Mouse (Mus musculus) frontal cortex, postnatal 25 days (tissue): ENCODE data around the gene Thbs2.
"Not testable (repeated sequence)": the region's sequence is repeated elsewhere in the genome, so short reads cannot be mapped to it uniquely, and the experiment has no call there.

ENCODE experiments used
- DNase-seq, 2 experiments: peaks; one replicate each; pipeline ENCODE4 v3.0.0; 2022; ENCODE audit warnings: low spot score in 2 of 2

Thbs2 gene

DNA sequence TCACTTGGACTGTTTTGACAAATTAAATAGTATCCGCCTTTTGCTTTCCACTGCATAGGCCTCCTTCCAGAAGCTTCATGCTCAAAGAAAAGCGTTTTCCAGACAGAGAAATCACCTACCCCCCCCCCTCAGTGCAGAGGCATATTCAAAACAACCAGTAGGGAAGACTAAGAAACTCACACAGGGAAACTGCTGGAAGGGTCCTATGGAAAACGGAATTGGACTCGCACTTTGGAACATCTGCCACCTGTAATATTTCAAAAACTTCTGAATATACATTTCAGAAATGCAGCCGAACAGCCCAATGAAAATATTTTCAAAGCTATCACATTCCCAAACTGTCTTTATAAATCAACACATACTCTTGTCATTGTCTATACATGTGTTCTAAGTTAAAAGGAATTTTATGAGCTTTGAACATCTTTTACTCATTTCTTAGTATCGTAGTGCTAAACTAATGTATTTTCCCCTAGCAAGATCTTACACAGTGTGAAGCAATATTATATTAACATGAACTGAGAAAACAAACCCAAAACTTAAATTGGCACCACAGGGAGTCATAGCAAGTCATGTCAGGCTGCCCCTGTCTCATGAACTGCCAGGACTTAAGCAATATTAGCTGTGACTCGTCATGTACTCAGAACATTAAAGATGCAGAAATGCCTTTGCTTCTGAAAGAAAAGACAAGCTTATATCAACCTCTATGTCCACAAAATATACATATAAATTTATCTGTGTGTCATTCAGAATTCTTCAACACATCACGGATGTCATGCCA lies 58.3 kb downstream of the Thbs2 start:
- no peak for DNase-seq

DNA sequence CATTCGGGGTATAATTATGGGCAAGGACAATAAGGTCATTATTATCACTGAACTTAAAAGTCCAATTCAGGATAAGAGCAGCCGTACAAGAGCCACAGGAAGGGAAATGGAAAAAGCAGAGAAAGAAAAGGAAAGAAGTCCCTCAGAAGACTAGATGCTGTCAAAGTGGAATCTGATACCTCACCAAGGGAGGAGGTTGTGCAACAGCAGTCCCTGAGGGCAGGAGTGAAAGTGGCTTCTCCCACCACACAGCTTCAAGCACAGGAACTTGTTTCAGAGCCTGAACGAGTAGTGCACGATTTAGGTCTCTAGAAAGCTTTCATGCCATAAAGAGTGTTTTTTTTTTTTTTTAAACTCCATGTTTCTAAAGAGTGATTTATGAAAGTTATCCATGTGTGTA lies 65.1 kb downstream of the Thbs2 start:
- DNase-seq: no peak

DNA sequence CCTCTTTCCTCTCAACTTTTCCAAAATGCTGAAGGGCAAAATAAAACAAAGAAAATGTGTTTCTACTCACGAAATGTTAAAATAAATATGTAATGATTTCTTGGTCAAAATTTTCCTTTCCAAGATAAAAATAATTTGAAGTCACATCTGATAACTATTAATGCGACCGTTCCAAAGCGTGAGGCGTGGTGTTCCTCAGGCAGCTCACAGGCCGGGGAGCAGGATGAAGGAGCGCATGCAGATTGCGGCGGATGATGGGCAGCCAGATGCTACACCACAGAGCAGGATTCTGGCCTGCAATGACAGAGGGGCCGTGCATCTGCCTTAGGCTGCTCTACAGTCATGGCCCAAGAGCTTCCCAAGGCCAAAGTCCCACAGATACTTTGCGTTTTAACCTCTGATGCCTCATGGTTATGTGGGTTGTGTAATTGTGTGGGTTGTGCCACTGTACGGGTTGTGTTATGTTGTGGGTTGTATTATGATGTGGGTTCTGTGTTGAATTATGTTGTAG lies 66.2 kb downstream of the Thbs2 start:
- no peak for DNase-seq

DNA sequence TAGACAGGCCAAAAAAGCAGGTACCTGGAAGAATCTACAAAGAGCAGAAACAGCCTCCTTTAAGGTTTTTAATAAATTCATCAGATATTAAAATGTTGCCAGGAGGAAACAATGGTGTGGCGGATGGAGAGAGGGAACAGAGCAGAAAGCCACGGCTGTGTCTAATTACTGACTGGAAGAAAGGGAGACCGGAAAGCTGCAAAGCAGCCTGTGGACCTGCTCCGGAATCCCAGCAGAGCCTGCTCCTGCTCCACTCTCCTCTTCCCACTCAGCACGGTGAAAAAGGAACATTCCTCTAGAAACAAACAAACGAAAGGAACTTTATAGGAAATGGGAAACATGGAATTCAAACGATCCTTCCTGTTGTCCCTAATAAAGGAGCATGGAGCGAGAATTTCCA lies 69.6 kb downstream of the Thbs2 start:
- no peak for DNase-seq

DNA sequence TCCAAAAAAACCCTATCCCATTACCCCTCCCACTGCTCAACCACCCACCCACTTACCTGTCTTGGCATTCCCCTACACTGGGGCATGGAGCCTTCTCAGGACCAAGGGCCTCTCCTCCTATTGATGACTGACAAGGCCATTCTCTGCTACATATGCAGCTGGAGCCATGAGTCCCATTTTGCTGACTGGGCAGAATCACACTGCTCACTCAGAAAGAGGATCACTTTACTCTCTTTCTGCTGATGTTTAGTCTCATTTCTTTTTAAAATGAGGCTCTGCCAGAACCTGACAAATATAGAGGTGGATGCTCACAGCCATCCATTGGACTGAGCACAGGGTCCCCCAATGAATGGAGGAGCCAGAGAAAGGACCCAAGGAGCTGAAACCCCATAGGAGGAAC lies 73.0 kb downstream of the Thbs2 start:
- DNase-seq: not testable (repeated sequence)

DNA sequence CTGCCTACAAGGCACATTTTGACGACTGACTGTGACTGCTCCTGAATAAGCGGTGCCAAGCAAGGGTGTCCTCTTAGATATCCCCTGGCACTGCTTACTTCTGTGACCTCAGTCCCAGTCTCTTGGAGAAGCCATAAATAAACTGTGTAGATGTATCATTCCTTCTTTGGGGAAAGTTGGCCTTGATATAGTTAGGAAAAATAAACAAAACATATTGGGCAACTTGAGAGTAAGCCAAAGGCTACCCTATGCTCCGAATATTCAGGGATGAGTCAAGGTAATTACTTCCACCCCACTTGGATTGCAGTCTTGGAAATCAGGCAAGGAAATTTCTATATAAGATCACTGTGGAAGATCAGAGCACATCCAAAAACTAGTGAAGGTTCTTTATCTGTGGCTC lies 74.0 kb downstream of the Thbs2 start:
- no peak for DNase-seq

DNA sequence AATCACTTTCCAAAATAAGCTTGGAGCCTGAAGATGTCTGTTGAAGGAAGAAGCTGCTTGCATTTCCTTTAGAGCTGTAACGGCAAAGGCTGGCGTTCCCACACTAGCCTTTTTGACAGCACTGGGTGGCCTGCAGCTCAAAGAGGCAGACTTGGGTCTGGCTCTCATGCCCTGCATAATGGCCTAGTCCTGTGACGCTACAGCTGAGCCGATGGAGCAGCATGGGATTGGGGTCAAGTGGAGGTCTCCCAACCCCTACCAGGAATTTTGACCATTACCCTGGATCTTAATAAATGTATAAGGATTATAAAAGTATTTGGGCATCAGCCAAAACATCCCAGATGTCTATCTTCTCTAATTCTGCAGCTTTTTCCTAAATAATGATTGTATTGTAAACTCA lies 75.0 kb downstream of the Thbs2 start:
- no peak for DNase-seq
